Mouse (Mus musculus): ENCODE measurements around the gene Gdf7. TPM values are rescaled to one million over a fixed set of nuclear protein-coding genes. Genes with fewer than 3 reads are reported as not detected.

Gdf7 gene
- polyA plus RNA-seq, 1 experiment from 2014 or later, result 0.37 TPM

GRCm38 (mm10) chr12:8295307-8295913 is 6.3 kb downstream of the Gdf7 start:
- Histone ChIP-seq H3K27ac (ENCODE audit: low read depth, low read length) (no peak overlapping the region), H3K4me1 (ENCODE audit: control insufficient read depth, insufficient read depth, low read length) (peaks cover 3% of the 10 kb centered on the region; the same call in 1 of the 2 replicates), H3K9me3 (ENCODE audit: control insufficient read depth, low read length) (no peaks in the 10 kb centered on the region), H3K4me2 (ENCODE audit: low read depth) (no peak overlapping the region), H3K27me3 (ENCODE audit: control insufficient read depth, insufficient read depth, low read length) (peaks cover 39% of the 10 kb centered on the region), H3K9ac (ENCODE audit: low read length) (no peak overlapping the region), H3K36me3 (ENCODE audit: control insufficient read depth, insufficient read depth, low read length) (no peaks in the 10 kb centered on the region), H3K4me3 (ENCODE audit: low read depth, low read length) (no peak overlapping the region)
- DNase-seq (ENCODE audit: low spot score) (no peak), ATAC-seq (ENCODE audit: insufficient read depth, low FRiP score, low TSS enrichment) (no peak)
- WGBS, result 52% methylated on average over 6 of the region's 6 CpGs

DNA sequence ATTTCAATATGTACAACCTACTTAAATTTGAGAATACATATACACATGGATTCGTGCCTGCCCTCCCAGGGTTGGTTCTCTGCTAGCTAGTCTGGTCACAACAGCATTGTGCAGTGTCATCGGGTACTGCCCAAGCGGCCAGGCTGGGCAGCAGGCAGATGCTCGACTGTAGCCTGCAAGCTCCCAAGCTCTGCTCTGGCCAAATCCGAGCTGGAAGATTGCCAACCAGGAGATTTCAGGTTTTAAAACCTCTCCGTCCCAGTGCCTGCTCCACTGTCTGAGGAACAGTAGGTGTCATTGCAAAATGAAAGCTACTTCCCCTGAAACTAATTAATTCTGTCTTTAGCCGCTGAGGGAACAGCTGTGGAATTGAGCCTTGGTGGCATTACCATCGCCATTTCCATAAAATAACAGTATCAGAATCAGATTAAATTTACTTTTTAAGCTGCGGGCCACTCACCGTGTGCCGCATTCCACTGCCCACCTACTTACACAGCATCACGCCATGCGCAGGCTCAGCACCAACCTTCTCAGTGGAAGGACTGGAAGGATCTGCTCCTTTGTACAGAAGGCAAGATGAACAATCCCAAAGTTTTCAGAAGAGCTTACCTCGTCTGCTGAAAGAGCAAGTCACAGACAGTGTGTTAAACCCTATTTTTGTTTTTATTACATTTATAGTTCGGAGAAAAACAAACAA is 10.4 kb downstream of the Gdf7 start:
- no peak for ATAC-seq (ENCODE audit: insufficient read depth, low FRiP score, low TSS enrichment)
- H3K4me1 ChIP-seq (ENCODE audit: control insufficient read depth, insufficient read depth, low read length), result no peaks in the 10 kb centered on the region

GRCm38 (mm10) chr12:8289499-8289898 is 12.3 kb downstream of the Gdf7 start:
- Histone ChIP-seq H3K36me3 (ENCODE audit: control insufficient read depth, insufficient read depth, low read length) (no peaks in the 10 kb centered on the region), H3K27me3 (ENCODE audit: control insufficient read depth, insufficient read depth, low read length) (no peaks in the 10 kb centered on the region), H3K4me1 (ENCODE audit: control insufficient read depth, insufficient read depth, low read length) (no peaks in the 10 kb centered on the region), H3K9me3 (ENCODE audit: control insufficient read depth, low read length) (no peaks in the 10 kb centered on the region), H3K27ac (ENCODE audit: low read depth, low read length) (no peak overlapping the region), H3K9ac (ENCODE audit: low read length) (no peak overlapping the region), H3K4me2 (ENCODE audit: low read depth) (no peak overlapping the region), H3K4me3 (ENCODE audit: low read depth, low read length) (no peak overlapping the region)
- 88% methylated on average over 8 of the region's 8 CpGs for WGBS
- ATAC-seq (ENCODE audit: insufficient read depth, low FRiP score, low TSS enrichment), result no peak
- DNase-seq (ENCODE audit: low spot score), result no peak

More for the DNA sequence above, 10.4 kb downstream of the Gdf7 start:
- Histone ChIP-seq H3K27me3 (ENCODE audit: control insufficient read depth, insufficient read depth, low read length) (no peaks in the 10 kb centered on the region), H3K36me3 (ENCODE audit: control insufficient read depth, insufficient read depth, low read length) (no peaks in the 10 kb centered on the region), H3K9me3 (ENCODE audit: control insufficient read depth, low read length) (no peaks in the 10 kb centered on the region), H3K4me3 (ENCODE audit: low read depth, low read length) (no peak overlapping the region), H3K9ac (ENCODE audit: low read length) (no peak overlapping the region), H3K4me2 (ENCODE audit: low read depth) (no peak overlapping the region), H3K27ac (ENCODE audit: low read depth, low read length) (no peak overlapping the region)
- no peak for DNase-seq (ENCODE audit: low spot score)
- WGBS, result 71% methylated on average over 15 of the region's 15 CpGs

GRCm38 (mm10) chr12:8289099-8289498 is 12.7 kb downstream of the Gdf7 start:
- Histone ChIP-seq H3K4me3 (ENCODE audit: low read depth, low read length) (no peak overlapping the region), H3K9me3 (ENCODE audit: control insufficient read depth, low read length) (no peaks in the 10 kb centered on the region), H3K4me1 (ENCODE audit: control insufficient read depth, insufficient read depth, low read length) (no peaks in the 10 kb centered on the region), H3K27ac (ENCODE audit: low read depth, low read length) (no peak overlapping the region), H3K4me2 (ENCODE audit: low read depth) (no peak overlapping the region), H3K9ac (ENCODE audit: low read length) (no peak overlapping the region), H3K36me3 (ENCODE audit: control insufficient read depth, insufficient read depth, low read length) (no peaks in the 10 kb centered on the region), H3K27me3 (ENCODE audit: control insufficient read depth, insufficient read depth, low read length) (no peaks in the 10 kb centered on the region)
- no peak for ATAC-seq (ENCODE audit: insufficient read depth, low FRiP score, low TSS enrichment)
- no peak for DNase-seq (ENCODE audit: low spot score)
- 89% methylated on average over 6 of the region's 6 CpGs for WGBS

- DNase-seq (ENCODE audit: low spot score), result no peak
- Histone ChIP-seq H3K9me3 (ENCODE audit: control insufficient read depth, low read length) (no peaks in the 10 kb centered on the region), H3K4me3 (ENCODE audit: low read depth, low read length) (no peak overlapping the region), H3K27ac (ENCODE audit: low read depth, low read length) (no peak overlapping the region), H3K36me3 (ENCODE audit: control insufficient read depth, insufficient read depth, low read length) (no peaks in the 10 kb centered on the region), H3K4me2 (ENCODE audit: low read depth) (no peak overlapping the region), H3K9ac (ENCODE audit: low read length) (no peak overlapping the region), H3K4me1 (ENCODE audit: control insufficient read depth, insufficient read depth, low read length) (no peaks in the 10 kb centered on the region), H3K27me3 (ENCODE audit: control insufficient read depth, insufficient read depth, low read length) (no peaks in the 10 kb centered on the region)
- no peak for ATAC-seq (ENCODE audit: insufficient read depth, low FRiP score, low TSS enrichment)
- WGBS, result 64% methylated on average over 3 of the region's 3 CpGs
These were observed 13.8 kb downstream of the Gdf7 start for GRCm38 (mm10) chr12:8287970-8288369.

GRCm38 (mm10) chr12:8281225-8282017 is 20.3 kb downstream of the Gdf7 start:
- H3K4me3 ChIP-seq (ENCODE audit: low read depth, low read length), result no peak overlapping the region
- no peaks in the 10 kb centered on the region for H3K27me3 ChIP-seq (ENCODE audit: control insufficient read depth, insufficient read depth, low read length)
- no peak overlapping the region for H3K4me2 ChIP-seq (ENCODE audit: low read depth)
- H3K9me3 ChIP-seq (ENCODE audit: control insufficient read depth, low read length), result no peaks in the 10 kb centered on the region
- DNase-seq (ENCODE audit: low spot score) (no peak), ATAC-seq (ENCODE audit: insufficient read depth, low FRiP score, low TSS enrichment) (no peak)
- H3K9ac ChIP-seq (ENCODE audit: low read length), result no peak overlapping the region
- no peaks in the 10 kb centered on the region for H3K36me3 ChIP-seq (ENCODE audit: control insufficient read depth, insufficient read depth, low read length)
- H3K4me1 ChIP-seq (ENCODE audit: control insufficient read depth, insufficient read depth, low read length), result no peaks in the 10 kb centered on the region
- WGBS, result 92% methylated on average over 15 of the region's 15 CpGs
- H3K27ac ChIP-seq (ENCODE audit: low read depth, low read length), result no peak overlapping the region

DNA sequence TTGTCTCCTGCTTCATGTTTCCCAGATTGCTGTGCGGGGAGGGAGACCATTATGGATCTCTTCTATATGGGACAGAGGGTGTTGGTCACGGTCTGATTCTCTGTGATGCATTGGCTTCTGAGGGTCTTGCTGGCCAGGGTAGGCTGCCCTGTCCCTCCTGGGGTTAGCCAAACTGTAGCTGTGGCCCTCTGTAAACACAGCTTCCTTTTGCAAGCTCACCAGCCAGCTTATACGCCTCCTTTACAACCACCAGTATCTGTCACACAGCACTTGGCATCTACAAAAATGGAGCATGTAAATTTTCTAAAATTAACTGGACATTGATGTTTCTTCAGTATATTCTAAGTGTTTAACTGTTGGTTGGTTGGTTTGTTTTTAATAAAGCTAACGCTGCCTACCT is 26.3 kb downstream of the Gdf7 start:
- Histone ChIP-seq H3K27me3 (ENCODE audit: control insufficient read depth, insufficient read depth, low read length) (no peaks in the 10 kb centered on the region), H3K4me2 (ENCODE audit: low read depth) (no peak overlapping the region), H3K36me3 (ENCODE audit: control insufficient read depth, insufficient read depth, low read length) (no peaks in the 10 kb centered on the region), H3K9me3 (ENCODE audit: control insufficient read depth, low read length) (no peaks in the 10 kb centered on the region), H3K4me3 (ENCODE audit: low read depth, low read length) (no peak overlapping the region), H3K27ac (ENCODE audit: low read depth, low read length) (no peak overlapping the region), H3K9ac (ENCODE audit: low read length) (no peak overlapping the region), H3K4me1 (ENCODE audit: control insufficient read depth, insufficient read depth, low read length) (no peaks in the 10 kb centered on the region)
- no peak for DNase-seq (ENCODE audit: low spot score)
- ATAC-seq (ENCODE audit: insufficient read depth, low FRiP score, low TSS enrichment), result no peak
- 75% methylated on average over 4 of the region's 4 CpGs for WGBS

DNA sequence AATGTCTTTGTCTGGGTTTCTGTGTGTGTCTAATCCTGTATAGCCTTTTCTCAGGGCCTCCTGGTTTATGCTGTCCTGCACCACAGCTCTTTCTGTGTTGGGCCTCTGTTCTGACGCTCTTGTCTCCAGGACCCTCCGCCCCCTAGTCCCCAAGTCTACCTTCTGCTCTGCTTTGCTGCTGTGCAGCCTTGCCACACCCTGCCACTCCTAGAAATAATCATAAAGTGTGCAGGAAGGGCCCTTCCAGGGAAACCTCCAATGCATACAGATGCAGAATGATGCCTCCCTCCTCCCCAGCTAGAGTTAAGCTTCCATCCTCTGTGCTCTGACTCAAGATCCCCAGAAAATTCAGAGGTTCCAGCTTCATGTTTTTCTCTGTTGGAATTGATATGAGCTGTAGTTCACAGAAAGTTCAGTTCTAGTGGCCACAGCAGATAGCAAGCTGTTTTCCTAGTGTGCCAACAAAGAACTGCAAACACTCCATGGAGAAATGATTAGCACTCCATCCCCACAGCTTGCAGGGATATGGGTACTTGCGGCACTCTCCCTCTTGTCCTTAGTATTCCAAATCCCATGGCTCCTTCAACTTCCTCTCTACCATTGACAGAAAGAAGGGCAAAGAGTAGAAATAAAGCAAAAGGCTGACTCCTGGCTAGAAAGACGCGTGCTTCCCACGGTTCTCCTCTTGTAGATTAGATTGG is 28.1 kb downstream of the Gdf7 start:
- Histone ChIP-seq H3K9ac (ENCODE audit: low read length) (no peak overlapping the region), H3K27me3 (ENCODE audit: control insufficient read depth, insufficient read depth, low read length) (no peaks in the 10 kb centered on the region), H3K36me3 (ENCODE audit: control insufficient read depth, insufficient read depth, low read length) (no peaks in the 10 kb centered on the region), H3K4me3 (ENCODE audit: low read depth, low read length) (no peak overlapping the region), H3K4me1 (ENCODE audit: control insufficient read depth, insufficient read depth, low read length) (no peaks in the 10 kb centered on the region), H3K9me3 (ENCODE audit: control insufficient read depth, low read length) (no peaks in the 10 kb centered on the region), H3K27ac (ENCODE audit: low read depth, low read length) (no peak overlapping the region), H3K4me2 (ENCODE audit: low read depth) (no peak overlapping the region)
- 96% methylated on average over 6 of the region's 6 CpGs for WGBS
- DNase-seq (ENCODE audit: low spot score) (no peak), ATAC-seq (ENCODE audit: insufficient read depth, low FRiP score, low TSS enrichment) (no peak)

All from neural tube, embryonic 11.5 days (tissue).